Mouse (Mus musculus) kidney, postnatal 4 days (tissue): ENCODE data around the gene Ssty2.
"Not testable (repeated sequence)": the region's sequence is repeated elsewhere in the genome, so short reads cannot be mapped to it uniquely, and the experiment has no call there.

Source experiments
- DNase-seq, 2 experiments: peaks; one replicate each; pipeline ENCODE4 v3.0.0; 2021; ENCODE audit warnings: mixed read lengths in 2 of 2

The Ssty2 gene

DNA sequence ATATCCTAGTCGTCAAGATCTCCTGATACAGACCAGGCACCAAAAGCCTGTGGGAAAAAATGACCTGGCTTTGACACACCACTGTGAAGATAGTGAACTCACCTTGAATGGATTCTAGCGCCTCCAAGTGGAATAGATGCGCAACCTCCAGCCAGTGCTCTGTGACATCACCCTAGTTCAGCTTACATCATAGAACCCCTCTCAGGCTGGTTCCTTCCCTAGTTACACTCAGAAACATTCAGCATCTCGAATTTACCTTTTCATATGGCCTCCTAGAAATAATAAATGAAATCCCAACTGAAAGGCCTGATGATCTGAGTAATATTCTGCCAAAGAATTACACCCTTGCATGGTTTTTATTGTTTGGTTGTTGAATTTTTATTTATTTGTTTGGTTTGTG lies at the start of gene Ssty2:
Ssty2 (minus strand) TSS at position 101 of the 400 bp plus-strand sequence.
- DNase-seq = not testable (repeated sequence)
